Mouse (Mus musculus): ENCODE data around the gene Cfhr2. TPM values are rescaled to one million over a fixed set of nuclear protein-coding genes. Genes with fewer than 3 reads are reported as not detected.

The Cfhr2 gene
- polyA plus RNA-seq, 1 experiment from 2014 or later: 0.09 TPM

Other genes starting within 250 kb of the Cfhr2 start
- gene Gm4788, start 77.5 kb downstream of the Cfhr2 start, polyA plus RNA-seq (2015; fragmentation: Nextera tagmentation; extraction: Ambion mirVana): 0.06 TPM in 1 of 2 replicates, not detected in the other

Measured in heart, embryonic 16.5 days (tissue).